Mouse (Mus musculus) E14TG2a.4 (cell line): Measurements from ENCODE around the gene Slc4a3.

Experiments used
- H3K27me3 ChIP-seq: 2 replicates; pipeline ENCODE4 v1.6.1; 2014; ENCODE audit warnings: low read length, control low read depth; ENCODE audit not compliant: insufficient read depth
- H3K36me3 ChIP-seq: 2 replicates; pipeline ENCODE4 v1.6.1; 2014; ENCODE audit warnings: low read length, control low read depth; ENCODE audit not compliant: insufficient read depth
- H3K4me1 ChIP-seq: replicated peaks from 2 replicates; pipeline ENCODE4 v1.6.1; 2014; ENCODE audit warnings: low read depth, low read length, control low read depth
- H3K4me3 ChIP-seq: replicated peaks from 2 replicates; pipeline ENCODE4 v1.5.1; 2014; ENCODE audit warnings: mild to moderate bottlenecking, low read length
- H3K9me3 ChIP-seq: 2 replicates; pipeline ENCODE4 v1.6.1; 2014; ENCODE audit warnings: low read length, control low read depth
- CTCF ChIP-seq: conservative IDR thresholded peaks from 2 replicates; pipeline ENCODE4 v1.5.1; 2014; ENCODE audit warnings: low read length
- NANOG ChIP-seq: IDR thresholded peaks from 2 replicates; pipeline ENCODE4 v1.6.1; 2014; ENCODE audit warnings: borderline replicate concordance, low read length, mixed read lengths
- POU5F1 ChIP-seq: IDR thresholded peaks from 2 replicates; pipeline ENCODE4 v1.6.1; 2014; ENCODE audit warnings: low read length, borderline replicate concordance

The Slc4a3 gene

DNA sequence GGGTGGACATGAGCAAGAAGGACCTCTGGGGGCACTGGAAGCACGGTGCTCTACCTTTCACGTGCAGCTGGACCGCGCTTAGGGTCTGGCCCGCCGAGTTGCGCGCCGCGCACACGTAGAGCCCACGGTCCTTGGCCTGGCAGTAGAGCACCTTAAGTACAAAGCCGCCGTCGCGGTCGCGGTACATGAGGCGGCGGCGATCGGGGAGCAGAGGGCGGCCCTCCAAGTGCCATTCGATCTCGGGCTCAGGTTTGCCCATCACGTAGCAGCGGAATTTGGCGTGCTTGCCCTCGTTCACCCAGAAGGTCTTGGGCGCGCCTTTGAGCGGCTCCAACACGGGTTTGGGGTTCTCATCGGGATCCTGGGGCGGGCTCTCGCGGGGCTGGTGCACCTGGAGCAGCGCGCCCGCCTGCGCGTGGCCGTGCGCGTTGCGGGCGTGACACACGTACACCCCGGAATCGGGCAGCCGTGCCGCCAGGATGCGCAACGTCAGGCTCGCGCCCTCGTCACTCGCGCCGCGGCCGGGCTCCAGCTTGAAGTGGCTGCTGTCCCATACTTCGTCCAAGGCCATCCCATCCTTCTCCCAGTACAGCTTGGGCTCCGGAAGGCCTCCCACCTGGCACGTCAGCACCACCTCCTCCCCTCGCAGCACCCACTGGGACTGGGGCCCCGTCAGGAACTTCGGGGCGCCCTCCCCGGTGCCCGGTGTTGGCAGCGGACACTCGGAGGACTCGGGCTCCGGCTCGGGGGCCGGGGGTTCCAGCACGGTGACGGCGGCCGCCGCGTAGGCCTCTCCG, 40.7 kb upstream of the Slc4a3 start:
- Histone ChIP-seq H3K36me3 (peaks cover 30% of the 10 kb centered on the region), H3K9me3 (no peaks in the 10 kb centered on the region), H3K4me1 (peaks cover 75% of the 10 kb centered on the region), H3K27me3 (peaks cover 53% of the 10 kb centered on the region), H3K4me3 (peak overlapping the region; percentile 86)
- no peak for TF ChIP-seq CTCF
- no peak for TF ChIP-seq NANOG
- TF ChIP-seq POU5F1, result no peak

DNA sequence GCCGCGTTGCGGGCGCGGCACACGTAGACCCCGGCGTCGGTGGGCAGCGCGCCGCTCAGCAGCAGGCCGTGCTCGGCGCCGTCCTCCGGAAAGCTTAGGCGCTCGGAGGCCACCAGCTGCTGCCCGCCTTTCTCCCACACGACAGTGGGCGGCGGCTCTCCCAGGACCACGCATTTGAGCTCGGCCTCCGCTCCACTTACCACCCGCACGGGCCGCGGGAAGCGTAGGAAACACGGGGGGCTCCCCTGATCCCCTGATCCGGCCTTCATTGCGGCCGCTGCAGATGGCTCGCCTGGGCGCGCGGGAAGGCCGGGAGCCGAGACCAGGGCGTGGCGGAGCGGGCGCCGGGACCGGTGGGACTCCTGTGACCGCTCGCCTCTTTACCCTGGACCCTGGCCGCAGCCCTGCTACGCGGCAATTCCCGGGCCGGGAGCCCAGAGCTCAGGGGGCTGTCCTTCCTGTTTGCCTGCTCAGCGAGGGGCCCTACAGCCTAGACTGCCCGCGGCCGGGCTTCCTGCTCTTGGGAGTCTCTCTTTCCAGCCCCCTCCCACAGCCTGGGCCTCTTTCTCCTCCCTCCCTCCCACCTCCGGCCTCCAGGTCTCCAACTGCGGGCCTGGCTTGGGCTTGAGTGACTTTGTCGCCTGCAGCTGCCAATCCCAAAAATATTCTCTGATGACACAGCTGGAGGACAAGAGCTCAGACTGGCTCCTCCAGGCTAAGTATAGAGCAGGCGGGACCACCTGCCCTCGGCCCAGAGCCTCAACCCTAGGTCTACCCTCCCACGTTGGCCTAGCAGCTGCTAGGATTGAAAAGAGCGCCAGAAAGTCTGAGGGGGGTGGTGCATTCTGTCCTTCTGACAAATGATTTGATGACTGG, 39.9 kb upstream of the Slc4a3 start, which contains the start of gene Obsl1:
TSS of gene Obsl1 (minus strand) at position 497 of the 876 bp plus-strand sequence.
- Histone ChIP-seq H3K4me1 (peaks cover 83% of the 10 kb centered on the region), H3K36me3 (peaks cover 22% of the 10 kb centered on the region), H3K9me3 (no peaks in the 10 kb centered on the region), H3K4me3 (peak within 1 kb of the TSS; percentile 86), H3K27me3 (peaks cover 53% of the 10 kb centered on the region)
- no peak for TF ChIP-seq CTCF
- TF ChIP-seq NANOG, result no peak
- TF ChIP-seq POU5F1, result no peak

DNA sequence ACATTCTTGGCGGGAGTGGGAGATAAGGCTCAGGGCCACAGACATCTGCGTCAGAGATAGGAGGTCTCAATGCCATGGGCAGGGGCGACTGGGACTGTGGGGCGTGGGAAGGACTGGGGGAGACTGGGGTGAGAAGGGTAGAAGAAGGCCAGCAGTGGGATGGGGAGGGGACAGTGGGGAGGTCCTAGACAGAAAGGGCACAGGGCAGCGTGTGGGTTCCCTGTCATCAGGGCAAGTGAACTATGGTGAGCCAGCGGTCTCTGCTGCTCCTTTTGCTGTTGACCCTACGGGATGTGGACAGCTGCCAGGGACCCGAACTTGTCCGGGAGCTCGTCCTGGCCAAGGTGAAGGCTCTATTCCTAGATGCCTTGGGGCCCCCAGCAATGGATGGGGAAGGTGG, 39.1 kb upstream of the Slc4a3 start, which contains the start of gene Inha:
TSS of gene Inha (plus strand) at position 72 of the 400 bp plus-strand sequence.
- Histone ChIP-seq H3K4me1 (peaks cover 87% of the 10 kb centered on the region), H3K27me3 (peaks cover 53% of the 10 kb centered on the region), H3K36me3 (peaks cover 13% of the 10 kb centered on the region), H3K4me3 (peak within 1 kb of the TSS; percentile 86), H3K9me3 (no peaks in the 10 kb centered on the region)
- TF ChIP-seq CTCF (no peak), NANOG (no peak), POU5F1 (no peak)

- Histone ChIP-seq H3K27me3 (peaks cover 37% of the 10 kb centered on the region), H3K4me1 (peaks cover 82% of the 10 kb centered on the region), H3K36me3 (0 out of 2 replicates have a peak, but pooled peaks cover 7% of the 10 kb centered on the region), H3K4me3 (peak overlapping the region; percentile 77), H3K9me3 (no peaks in the 10 kb centered on the region)
- TF ChIP-seq POU5F1 (no peak), NANOG (no peak), CTCF (no peak)
These were observed 36.5 kb upstream of the Slc4a3 start for GRCm38 (mm10) chr1:75509586-75509985.

DNA sequence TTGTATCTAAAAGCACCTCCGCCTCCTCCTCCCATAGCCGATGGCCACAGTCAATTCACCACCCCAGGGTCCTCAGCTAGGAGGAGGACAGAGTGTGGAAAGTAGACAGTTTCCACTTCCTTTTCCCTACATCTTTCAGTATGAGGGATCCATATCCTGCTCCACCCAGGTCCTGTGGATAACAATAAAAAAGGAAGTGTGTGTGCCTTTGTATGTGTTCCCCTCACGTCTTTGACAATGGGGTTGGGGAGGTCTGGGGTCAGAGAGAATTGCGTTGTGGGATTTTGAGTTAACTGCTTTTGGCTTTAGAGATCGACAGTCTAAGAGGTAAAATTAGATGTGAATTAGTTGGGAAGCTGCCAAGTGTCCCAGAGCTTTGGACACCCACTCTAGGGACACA, 35.9 kb upstream of the Slc4a3 start:
- no peaks in the 10 kb centered on the region for H3K9me3 ChIP-seq
- peak overlapping the region; percentile 77 for H3K4me3 ChIP-seq
- TF ChIP-seq CTCF, result no peak
- no peak for TF ChIP-seq NANOG
- no peak for TF ChIP-seq POU5F1
- H3K4me1 ChIP-seq, result peaks cover 81% of the 10 kb centered on the region
- 0 out of 2 replicates have a peak, but pooled peaks cover 7% of the 10 kb centered on the region for H3K36me3 ChIP-seq
- peaks cover 31% of the 10 kb centered on the region for H3K27me3 ChIP-seq

- peak overlapping the region; percentile 77 for H3K4me3 ChIP-seq
- H3K36me3 ChIP-seq, result 0 out of 2 replicates have a peak, but pooled peaks cover 7% of the 10 kb centered on the region
- peaks cover 19% of the 10 kb centered on the region for H3K27me3 ChIP-seq
- H3K9me3 ChIP-seq, result no peaks in the 10 kb centered on the region
- H3K4me1 ChIP-seq, result peaks cover 88% of the 10 kb centered on the region
- TF ChIP-seq CTCF, result no peak
- TF ChIP-seq POU5F1, result no peak
- TF ChIP-seq NANOG, result peak; percentile 61; the same call in 1 of the 2 replicates
These were observed 34.4 kb upstream of the Slc4a3 start for GRCm38 (mm10) chr1:75511437-75512210.

GRCm38 (mm10) chr1:75512550-75512949, 33.5 kb upstream of the Slc4a3 start:
- TF ChIP-seq CTCF (no peak), POU5F1 (no peak)
- Histone ChIP-seq H3K36me3 (0 out of 2 replicates have a peak, but pooled peaks cover 6% of the 10 kb centered on the region), H3K4me1 (peaks cover 88% of the 10 kb centered on the region), H3K4me3 (peak overlapping the region; percentile 27), H3K9me3 (no peaks in the 10 kb centered on the region), H3K27me3 (peaks cover 11% of the 10 kb centered on the region)
